Mouse (Mus musculus) erythroblast, embryonic 14.5 days (primary cell): ENCODE measurements around the gene Kcnma1. TPM values are rescaled to one million over a fixed set of nuclear protein-coding genes. Genes with fewer than 3 reads are reported as not detected.

Experiments used
- H3K27me3 ChIP-seq: 2 replicates; pipeline ENCODE4 v1.6.1; 2012; ENCODE audit warnings: inconsistent platforms; ENCODE audit not compliant: control insufficient read depth
- H3K36me3 ChIP-seq: 2 replicates; pipeline ENCODE4 v1.6.1; 2012; ENCODE audit warnings: mild to moderate bottlenecking, inconsistent platforms; ENCODE audit not compliant: control insufficient read depth
- H3K4me1 ChIP-seq: 2 replicates; pipeline ENCODE4 v1.6.1; 2012; ENCODE audit warnings: inconsistent platforms; ENCODE audit not compliant: control insufficient read depth
- H3K4me3 ChIP-seq: replicated peaks from 2 replicates; pipeline ENCODE3; 2012; ENCODE audit warnings: moderate library complexity, mild to moderate bottlenecking, inconsistent platforms
- H3K9me3 ChIP-seq: 2 replicates; pipeline ENCODE4 v1.6.1; 2012; ENCODE audit warnings: low read length, inconsistent platforms, mixed read lengths; ENCODE audit not compliant: control insufficient read depth
- GATA1 ChIP-seq: IDR thresholded peaks from 2 replicates; pipeline ENCODE4 v1.6.1; 2012; ENCODE audit warnings: low read length, inconsistent platforms, mixed read lengths
- TAL1 ChIP-seq: IDR thresholded peaks from 3 replicates; pipeline ENCODE4 v1.6.1; 2012; ENCODE audit warnings: low read length, inconsistent platforms, mixed read lengths
- polyA plus RNA-seq: library from polyadenylated mRNA; stranded (reverse); fragments of >175 nt; gene quantifications from 2 replicates; pipeline ENCODE4 v1.2.3, GENCODE M21; 2012

Kcnma1 gene
- polyA plus RNA-seq: not detected in 2 replicates

DNA sequence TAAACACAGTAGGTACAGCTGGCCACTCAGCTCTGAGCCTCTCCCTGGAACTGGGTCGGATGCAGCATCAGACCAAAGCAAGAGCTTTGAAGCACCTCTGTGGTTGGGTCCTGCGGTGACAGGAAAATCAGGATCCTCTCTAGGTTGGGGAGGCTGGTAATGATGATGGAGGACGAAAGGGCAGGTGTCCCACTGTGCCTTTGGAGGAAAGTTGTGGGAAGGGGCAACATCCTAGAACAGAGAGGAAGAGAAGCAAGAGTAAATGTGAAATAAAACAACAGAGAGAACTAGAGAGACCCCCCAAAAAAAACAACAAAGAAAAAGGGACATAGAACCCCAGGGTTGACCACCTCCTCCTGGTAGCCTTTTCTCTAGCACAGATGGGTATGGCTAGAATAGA is at the start of gene Kcnma1:
TSS of gene Kcnma1 (minus strand) at position 101 of the 400 bp plus-strand sequence.
- no peaks in the 10 kb centered on the region for H3K4me1 ChIP-seq
- no peaks in the 10 kb centered on the region for H3K36me3 ChIP-seq
- no peaks in the 10 kb centered on the region for H3K9me3 ChIP-seq
- no peaks in the 10 kb centered on the region; the same call in 1 of the 2 replicates for H3K27me3 ChIP-seq
- H3K4me3 ChIP-seq: no peak within 1 kb of the TSS
- TF ChIP-seq TAL1: no peak
- TF ChIP-seq GATA1: no peak

GRCm38 (mm10) chr14:24059747-24060146 is 45.5 kb upstream of the Kcnma1 start:
- H3K9me3 ChIP-seq: no peaks in the 10 kb centered on the region
- no peaks in the 10 kb centered on the region for H3K4me1 ChIP-seq
- TF ChIP-seq TAL1 (no peak), GATA1 (no peak)
- H3K27me3 ChIP-seq: no peaks in the 10 kb centered on the region
- no peaks in the 10 kb centered on the region for H3K36me3 ChIP-seq
- H3K4me3 ChIP-seq: no peak overlapping the region

- Histone ChIP-seq H3K4me3 (no peak overlapping the region), H3K4me1 (no peaks in the 10 kb centered on the region), H3K36me3 (no peaks in the 10 kb centered on the region), H3K27me3 (no peaks in the 10 kb centered on the region), H3K9me3 (no peaks in the 10 kb centered on the region)
- TF ChIP-seq TAL1 (no peak), GATA1 (no peak)
Measured at GRCm38 (mm10) chr14:24059287-24059686, 45.0 kb upstream of the Kcnma1 start.

DNA sequence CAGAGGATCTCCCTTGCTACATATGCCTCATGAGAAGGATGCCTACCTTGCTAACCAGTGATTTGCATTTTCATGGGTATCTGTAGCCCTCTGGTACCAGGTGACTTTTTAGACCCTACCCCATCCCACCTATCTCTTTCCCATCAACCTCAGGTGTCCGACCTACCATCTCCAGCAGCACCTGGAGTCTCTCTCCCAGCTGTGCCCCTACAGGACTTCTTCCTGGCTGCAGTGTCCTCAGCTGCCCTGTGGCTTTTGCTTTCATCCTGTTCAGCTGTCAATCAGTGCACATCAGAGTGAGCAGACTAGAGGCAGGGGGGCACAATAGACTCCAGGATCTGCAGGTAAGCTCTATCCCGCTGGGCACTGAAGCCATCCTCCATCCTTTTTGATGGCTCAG is 37.5 kb upstream of the Kcnma1 start:
- TF ChIP-seq GATA1: no peak
- TF ChIP-seq TAL1: no peak
- Histone ChIP-seq H3K9me3 (no peaks in the 10 kb centered on the region), H3K27me3 (no peaks in the 10 kb centered on the region), H3K4me1 (no peaks in the 10 kb centered on the region), H3K36me3 (no peaks in the 10 kb centered on the region), H3K4me3 (no peak overlapping the region)

DNA sequence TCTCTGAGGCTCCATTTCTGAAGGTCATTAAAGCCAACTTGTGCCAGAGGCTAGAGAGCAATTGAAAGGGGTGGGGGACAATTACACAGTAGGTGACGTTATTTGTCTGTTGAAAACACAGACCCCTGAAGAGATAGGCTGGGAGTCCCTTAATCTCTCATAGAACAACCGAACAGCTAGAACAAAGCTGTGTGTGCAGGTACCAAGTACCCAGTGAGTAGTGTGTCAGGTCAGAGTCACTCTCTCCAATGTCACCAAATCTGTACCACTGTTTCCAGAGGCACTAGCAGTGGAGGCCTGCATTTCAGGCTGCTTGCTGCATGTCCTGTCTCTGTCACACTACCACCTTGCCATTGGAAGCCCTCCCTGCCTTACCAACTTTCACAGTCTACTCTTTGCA is 22.3 kb upstream of the Kcnma1 start:
- Histone ChIP-seq H3K9me3 (no peaks in the 10 kb centered on the region), H3K27me3 (no peaks in the 10 kb centered on the region), H3K4me3 (no peak overlapping the region), H3K36me3 (no peaks in the 10 kb centered on the region), H3K4me1 (no peaks in the 10 kb centered on the region)
- TF ChIP-seq GATA1 (no peak), TAL1 (no peak)

DNA sequence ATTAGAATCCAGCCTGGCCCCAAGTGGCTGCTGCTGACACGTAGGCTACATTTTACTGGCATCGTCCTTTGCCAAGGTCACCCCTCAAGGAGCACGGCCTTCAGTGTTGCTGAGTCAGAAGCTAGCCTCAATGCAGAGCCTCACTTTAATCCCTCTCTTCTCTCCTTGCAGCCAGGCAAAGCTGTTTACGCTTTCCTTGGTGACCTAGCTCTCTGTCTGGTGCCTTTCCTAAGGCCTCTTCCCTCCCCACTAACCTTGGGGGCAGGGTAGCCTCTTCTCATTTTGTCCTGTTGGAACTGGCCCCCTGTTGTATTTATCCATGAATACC is 21.9 kb upstream of the Kcnma1 start:
- H3K4me3 ChIP-seq: no peak overlapping the region
- no peaks in the 10 kb centered on the region for H3K9me3 ChIP-seq
- H3K36me3 ChIP-seq: no peaks in the 10 kb centered on the region
- no peaks in the 10 kb centered on the region for H3K4me1 ChIP-seq
- H3K27me3 ChIP-seq: no peaks in the 10 kb centered on the region
- no peak for TF ChIP-seq GATA1
- TF ChIP-seq TAL1: no peak

DNA sequence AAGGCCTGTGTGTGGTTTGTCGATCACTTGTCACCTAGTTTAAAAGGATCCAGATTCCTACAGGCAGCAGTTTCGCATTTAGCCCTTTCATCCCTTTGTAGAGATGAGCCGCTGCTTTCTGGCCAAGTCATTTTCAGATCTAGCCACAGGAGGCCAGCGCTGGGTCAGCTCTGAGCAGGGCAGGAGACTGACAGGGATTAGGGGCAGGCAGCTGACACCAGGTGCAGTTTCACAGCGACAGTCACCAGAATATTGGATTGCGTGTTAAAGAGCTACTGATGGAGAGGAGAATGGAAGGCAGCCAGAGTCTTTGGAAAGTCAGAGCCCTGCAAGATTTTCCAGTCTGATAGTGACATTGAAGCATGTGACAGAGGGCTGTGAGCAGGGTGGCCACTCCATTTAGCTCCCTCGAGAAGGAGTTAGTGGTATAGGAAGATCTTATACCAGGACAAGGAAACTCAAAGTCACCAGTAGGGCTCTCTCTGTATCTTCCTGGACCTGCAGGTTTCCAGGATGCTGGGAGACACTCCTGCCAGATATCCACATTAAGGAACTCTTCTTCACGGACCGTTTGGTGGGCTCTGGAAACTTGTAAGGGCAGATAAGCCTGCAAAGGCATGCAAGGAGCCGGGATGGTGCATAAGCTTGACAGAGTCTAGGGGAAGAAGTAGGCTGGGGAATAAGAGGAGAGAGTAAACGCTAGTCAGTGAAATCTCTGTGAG is 21.4 kb upstream of the Kcnma1 start:
- H3K4me1 ChIP-seq: no peaks in the 10 kb centered on the region
- no peak overlapping the region for H3K4me3 ChIP-seq
- H3K27me3 ChIP-seq: no peaks in the 10 kb centered on the region
- H3K9me3 ChIP-seq: no peaks in the 10 kb centered on the region
- no peaks in the 10 kb centered on the region for H3K36me3 ChIP-seq
- no peak for TF ChIP-seq GATA1
- TF ChIP-seq TAL1: no peak

GRCm38 (mm10) chr14:24032876-24033389 is 18.6 kb upstream of the Kcnma1 start:
- no peaks in the 10 kb centered on the region for H3K9me3 ChIP-seq
- no peaks in the 10 kb centered on the region for H3K4me1 ChIP-seq
- H3K4me3 ChIP-seq: no peak overlapping the region
- no peaks in the 10 kb centered on the region for H3K27me3 ChIP-seq
- no peaks in the 10 kb centered on the region for H3K36me3 ChIP-seq
- TF ChIP-seq GATA1 (no peak), TAL1 (no peak)

DNA sequence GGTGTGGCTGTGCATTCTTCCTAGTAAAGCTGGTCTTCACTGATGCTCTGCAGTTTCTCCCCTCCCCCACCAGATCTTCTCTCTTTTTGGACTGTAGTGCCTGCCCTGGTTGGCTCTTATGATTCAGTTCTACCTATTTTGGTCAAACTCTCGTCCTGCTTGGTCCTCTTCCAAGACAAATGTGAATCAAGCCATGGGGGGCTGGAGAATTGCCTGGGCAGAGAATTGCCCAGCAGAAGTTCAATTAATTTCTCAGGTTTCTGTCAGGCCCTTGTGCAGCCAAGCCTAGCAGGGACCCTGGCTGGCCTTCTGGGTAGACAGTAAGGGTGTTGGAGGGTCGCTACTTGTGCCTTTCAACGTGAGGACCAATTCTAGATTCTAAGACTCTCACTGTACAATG is 17.9 kb upstream of the Kcnma1 start:
- H3K9me3 ChIP-seq: no peaks in the 10 kb centered on the region
- no peaks in the 10 kb centered on the region for H3K4me1 ChIP-seq
- H3K27me3 ChIP-seq: no peaks in the 10 kb centered on the region
- no peak overlapping the region for H3K4me3 ChIP-seq
- H3K36me3 ChIP-seq: no peaks in the 10 kb centered on the region
- TF ChIP-seq GATA1 (no peak), TAL1 (no peak)

DNA sequence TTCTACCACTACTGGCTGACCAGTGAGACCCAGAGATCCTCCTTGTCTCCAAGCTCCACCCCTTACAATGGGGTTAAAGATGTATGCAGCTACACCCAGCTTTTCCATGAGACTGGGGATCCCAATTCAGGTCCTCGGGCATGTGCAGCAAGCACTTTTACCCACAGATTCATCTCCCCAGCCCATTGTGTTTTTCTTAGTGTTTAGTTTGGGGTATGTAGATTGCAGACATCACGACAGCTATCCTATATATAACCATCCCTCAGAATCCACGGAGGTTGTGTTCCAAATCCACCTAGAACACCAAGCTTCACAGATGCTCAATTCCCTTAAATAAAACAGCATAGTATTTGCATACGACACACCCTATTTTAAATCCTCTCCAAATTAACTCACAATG is 6.4 kb upstream of the Kcnma1 start:
- TF ChIP-seq TAL1 (no peak), GATA1 (no peak)
- Histone ChIP-seq H3K36me3 (no peaks in the 10 kb centered on the region), H3K9me3 (no peaks in the 10 kb centered on the region), H3K4me3 (no peak overlapping the region), H3K4me1 (no peaks in the 10 kb centered on the region), H3K27me3 (no peaks in the 10 kb centered on the region)
